Mouse (Mus musculus) macrophage (primary cell): Measurements from ENCODE around the gene Macrod1. TPM values are rescaled to one million over a fixed set of nuclear protein-coding genes. Genes with fewer than 3 reads are reported as not detected.

ENCODE experiments used
- H3K27ac ChIP-seq: fragments of 350-480 bp; formaldehyde crosslinking; 2 replicates; pipeline ENCODE4 v1.9.0; 2021
- H3K36me3 ChIP-seq: fragments of 350-480 bp; formaldehyde crosslinking; 2 replicates; pipeline ENCODE4 v1.9.0; 2021; ENCODE audit errors: inconsistent target
- H3K4me3 ChIP-seq: fragments of 350-480 bp; formaldehyde crosslinking; 2 replicates; pipeline ENCODE4 v1.9.0; 2021; ENCODE audit errors: inconsistent target
- H3K79me2 ChIP-seq: fragments of 350-480 bp; formaldehyde crosslinking; 2 replicates; pipeline ENCODE4 v1.9.0; 2021; ENCODE audit errors: inconsistent target
- WGBS: methylation state at CpG from one replicate; pipeline ENCODE4 v1.1.7; 2026; ENCODE audit warnings: inconsistent platforms; ENCODE audit not compliant: missing documents; 5-methylcytosine and 5-hydroxymethylcytosine counted together
- polyA plus RNA-seq: library from polyadenylated mRNA; stranded (reverse); fragments of 250-400 nt; gene quantifications from 3 replicates; pipeline ENCODE4 v1.2.4, GENCODE M21; 2018; ENCODE audit warnings: inconsistent platforms

The Macrod1 gene
- polyA plus RNA-seq, 1 experiment from 2014 or later: 7.3 TPM

DNA sequence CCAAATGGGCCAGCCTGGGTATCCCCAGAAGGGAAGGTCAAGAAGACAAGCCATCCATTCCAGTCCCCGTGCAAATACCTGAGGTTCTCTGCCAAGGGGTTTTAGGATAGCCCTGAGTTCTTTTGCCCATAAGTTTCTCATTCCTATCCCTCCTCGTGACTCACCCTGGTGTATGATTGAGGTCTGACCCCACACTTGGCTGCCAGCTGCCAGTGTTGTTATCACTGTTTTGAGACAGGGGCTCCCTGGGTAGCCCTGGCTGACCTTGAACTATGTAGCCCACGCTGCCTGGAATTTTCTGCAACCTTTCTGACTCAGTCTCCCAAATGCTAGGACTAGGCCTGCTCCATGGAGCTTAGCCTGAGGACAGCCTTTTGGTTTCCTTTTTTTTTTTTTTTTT, 104.5 kb downstream of the Macrod1 start:
- no peak overlapping the region for H3K4me3 ChIP-seq
- no peaks in the 10 kb centered on the region for H3K36me3 ChIP-seq
- no peaks in the 10 kb centered on the region for H3K79me2 ChIP-seq
- no peak overlapping the region for H3K27ac ChIP-seq
- 84% methylated on average over 3 of the region's 3 CpGs for WGBS

DNA sequence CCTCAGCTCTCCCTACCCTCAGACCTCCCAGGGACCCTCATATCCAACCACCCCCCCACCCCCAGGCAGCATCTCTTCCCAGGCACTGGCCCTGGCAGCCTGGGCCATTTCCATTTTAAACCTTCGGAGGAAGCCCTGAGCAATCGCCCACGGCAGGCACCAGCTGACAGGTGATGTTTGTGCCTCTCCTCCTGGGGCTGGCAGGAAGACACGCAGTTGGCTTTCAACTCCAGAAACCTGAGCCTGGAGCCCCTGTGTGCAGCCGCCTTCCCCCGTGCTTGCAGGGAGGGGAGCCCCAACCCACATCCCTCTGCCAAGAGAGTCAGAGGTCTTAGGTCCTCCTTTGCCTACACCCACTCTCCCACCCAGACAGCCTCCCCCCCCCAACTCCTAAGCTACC, 107.6 kb downstream of the Macrod1 start:
- 16% methylated on average over 6 of the region's 6 CpGs for WGBS
- Histone ChIP-seq H3K79me2 (no peaks in the 10 kb centered on the region), H3K4me3 (no peak overlapping the region), H3K36me3 (no peaks in the 10 kb centered on the region), H3K27ac (no peak overlapping the region)

DNA sequence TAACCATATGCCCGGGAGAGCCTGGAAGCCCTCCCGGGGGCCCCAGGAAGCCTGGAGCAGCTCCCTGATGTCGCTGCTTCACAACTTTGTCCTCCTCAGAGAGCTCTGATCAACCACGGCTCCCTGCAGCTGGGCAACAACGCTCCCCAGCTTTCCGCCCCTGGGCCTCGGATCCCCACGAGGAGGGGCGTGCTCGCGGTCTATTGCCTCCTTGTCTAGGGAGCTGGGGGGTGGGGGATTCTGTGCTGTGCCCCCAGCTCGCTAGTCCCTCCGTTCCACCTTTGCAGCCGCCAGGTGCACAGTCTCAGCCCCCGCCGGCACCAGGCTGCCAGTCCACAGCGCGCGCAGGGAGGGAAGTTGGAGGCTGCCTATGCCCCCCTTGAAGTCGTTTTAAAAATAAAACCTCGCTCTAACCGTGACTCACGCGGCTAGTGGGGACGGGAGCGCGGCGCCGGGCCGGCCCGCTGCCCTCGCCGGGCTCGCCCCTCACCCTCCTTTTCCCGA, 108.3 kb downstream of the Macrod1 start:
- no peaks in the 10 kb centered on the region for H3K79me2 ChIP-seq
- 5% methylated on average over 35 of the region's 35 CpGs for WGBS
- H3K27ac ChIP-seq: no peak overlapping the region
- no peaks in the 10 kb centered on the region for H3K36me3 ChIP-seq
- H3K4me3 ChIP-seq: no peak overlapping the region

GRCm38 (mm10) chr19:7165509-7166199, 109.0 kb downstream of the Macrod1 start:
- no peaks in the 10 kb centered on the region for H3K79me2 ChIP-seq
- no peaks in the 10 kb centered on the region for H3K36me3 ChIP-seq
- H3K4me3 ChIP-seq: no peak overlapping the region
- WGBS: 1% methylated on average over 88 of the region's 105 CpGs
- H3K27ac ChIP-seq: no peak overlapping the region

DNA sequence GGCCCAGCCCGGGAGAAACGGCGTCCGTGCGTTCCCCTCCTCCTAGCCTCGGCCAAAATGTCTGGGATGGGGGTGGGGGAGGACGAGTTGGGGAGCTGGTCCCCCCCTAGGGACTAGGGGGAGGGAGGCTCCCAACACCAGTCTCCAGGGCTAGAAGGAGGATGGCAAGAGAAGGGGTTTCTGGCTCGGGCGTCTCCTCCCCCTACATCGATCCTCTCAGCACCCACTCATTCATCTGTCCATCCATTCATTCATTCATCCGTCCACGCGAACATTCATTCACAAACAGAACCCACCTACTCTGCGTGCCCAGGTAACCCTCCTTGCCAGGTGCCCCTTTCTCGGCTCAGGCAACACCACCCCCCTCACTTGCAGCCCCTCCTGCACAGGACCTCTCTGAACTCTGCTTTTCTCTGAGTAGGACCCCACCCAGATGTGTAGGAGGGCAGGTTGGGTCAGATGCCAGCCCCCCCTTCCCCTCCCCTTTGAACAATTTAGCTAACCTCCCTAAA, 109.6 kb downstream of the Macrod1 start:
- H3K27ac ChIP-seq: no peak overlapping the region
- no peaks in the 10 kb centered on the region for H3K36me3 ChIP-seq
- H3K4me3 ChIP-seq: no peak overlapping the region
- 12% methylated on average over 12 of the region's 15 CpGs for WGBS
- no peaks in the 10 kb centered on the region for H3K79me2 ChIP-seq

- H3K36me3 ChIP-seq: no peaks in the 10 kb centered on the region
- no peak overlapping the region for H3K4me3 ChIP-seq
- no peak overlapping the region for H3K27ac ChIP-seq
- 37% methylated on average over 6 of the region's 6 CpGs for WGBS
- no peaks in the 10 kb centered on the region for H3K79me2 ChIP-seq
These were observed 110.2 kb downstream of the Macrod1 start for GRCm38 (mm10) chr19:7166767-7167166.

GRCm38 (mm10) chr19:7168423-7168822, 111.8 kb downstream of the Macrod1 start:
- Histone ChIP-seq H3K4me3 (no peak overlapping the region), H3K79me2 (no peaks in the 10 kb centered on the region), H3K27ac (no peak overlapping the region), H3K36me3 (no peaks in the 10 kb centered on the region)
- 89% methylated on average over 2 of the region's 2 CpGs for WGBS

DNA sequence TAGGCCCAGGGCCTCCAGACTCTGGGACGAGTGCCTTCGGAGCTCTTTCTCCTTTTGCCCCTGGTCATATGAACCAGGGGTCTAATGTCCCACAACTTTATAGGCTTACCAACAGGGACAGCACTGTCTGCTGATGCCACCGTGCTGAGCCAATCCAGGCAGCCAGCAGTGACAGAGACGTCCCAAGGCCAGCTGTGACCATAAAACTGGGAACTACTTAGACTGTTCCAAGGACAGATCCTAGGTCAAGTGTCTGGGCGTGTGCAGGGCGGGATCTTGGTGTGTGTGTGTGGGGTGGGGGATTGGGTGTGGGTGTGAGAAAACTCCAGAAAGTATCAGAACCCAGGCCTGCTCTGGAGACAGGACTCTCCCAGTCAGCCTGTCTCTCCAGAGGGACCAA, 114.3 kb downstream of the Macrod1 start:
- H3K36me3 ChIP-seq: no peaks in the 10 kb centered on the region
- H3K79me2 ChIP-seq: no peaks in the 10 kb centered on the region
- H3K4me3 ChIP-seq: no peak overlapping the region
- H3K27ac ChIP-seq: no peak overlapping the region
- WGBS: 95% methylated on average over 6 of the region's 6 CpGs

GRCm38 (mm10) chr19:7171447-7171846, 114.8 kb downstream of the Macrod1 start:
- H3K27ac ChIP-seq: no peak overlapping the region
- no peak overlapping the region for H3K4me3 ChIP-seq
- no peaks in the 10 kb centered on the region for H3K79me2 ChIP-seq
- WGBS: 65% methylated on average over 8 of the region's 8 CpGs
- H3K36me3 ChIP-seq: no peaks in the 10 kb centered on the region

- Histone ChIP-seq H3K36me3 (no peaks in the 10 kb centered on the region), H3K4me3 (no peak overlapping the region), H3K79me2 (no peaks in the 10 kb centered on the region), H3K27ac (no peak overlapping the region)
- 77% methylated on average over 12 of the region's 13 CpGs for WGBS
These were observed 115.6 kb downstream of the Macrod1 start for GRCm38 (mm10) chr19:7172051-7172866.

GRCm38 (mm10) chr19:7176041-7176696, 119.6 kb downstream of the Macrod1 start:
- 90% methylated on average over 10 of the region's 11 CpGs for WGBS
- no peak overlapping the region for H3K27ac ChIP-seq
- H3K79me2 ChIP-seq: no peaks in the 10 kb centered on the region
- H3K36me3 ChIP-seq: no peaks in the 10 kb centered on the region
- no peak overlapping the region for H3K4me3 ChIP-seq

- Histone ChIP-seq H3K27ac (no peak overlapping the region), H3K36me3 (no peaks in the 10 kb centered on the region), H3K79me2 (no peaks in the 10 kb centered on the region), H3K4me3 (no peak overlapping the region)
- 94% methylated on average over 13 of the region's 13 CpGs for WGBS
These were observed 121.3 kb downstream of the Macrod1 start for GRCm38 (mm10) chr19:7177804-7178511.

- Histone ChIP-seq H3K36me3 (no peaks in the 10 kb centered on the region), H3K79me2 (no peaks in the 10 kb centered on the region), H3K27ac (no peak overlapping the region), H3K4me3 (no peak overlapping the region)
- 24% methylated on average over 3 of the region's 3 CpGs for WGBS
These were observed 122.3 kb downstream of the Macrod1 start for GRCm38 (mm10) chr19:7178841-7179452.
